Mouse (Mus musculus) left cerebral cortex, postnatal 14 days (tissue): ENCODE data around the gene Kif7. TPM values are rescaled to one million over a fixed set of nuclear protein-coding genes. Genes with fewer than 3 reads are reported as not detected.
A peak's percentile ranks its signal among the peaks of the same experiment; 100 is the strongest.

Experiments
- DNase-seq, 2 experiments: peaks; one replicate each; pipeline ENCODE4 v3.0.0; 2021 to 2022; ENCODE audit warnings: low spot score in 2 of 2, mixed read lengths in 1 of 2
- intact Hi-C: fragments of 180-260 bp; cut with DNase I; formaldehyde crosslinking; loops from one replicate; pipeline ENCODE4 v1.15.1; 2025
- total RNA-seq, 2 experiments: library from RNA; stranded (reverse); gene quantifications; 2 replicates each; pipeline ENCODE4 v1.2.3; 2021

Gene Kif7
- total RNA-seq, 2 experiments from 2014 or later, result 1.9 to 2.4 TPM

DNA sequence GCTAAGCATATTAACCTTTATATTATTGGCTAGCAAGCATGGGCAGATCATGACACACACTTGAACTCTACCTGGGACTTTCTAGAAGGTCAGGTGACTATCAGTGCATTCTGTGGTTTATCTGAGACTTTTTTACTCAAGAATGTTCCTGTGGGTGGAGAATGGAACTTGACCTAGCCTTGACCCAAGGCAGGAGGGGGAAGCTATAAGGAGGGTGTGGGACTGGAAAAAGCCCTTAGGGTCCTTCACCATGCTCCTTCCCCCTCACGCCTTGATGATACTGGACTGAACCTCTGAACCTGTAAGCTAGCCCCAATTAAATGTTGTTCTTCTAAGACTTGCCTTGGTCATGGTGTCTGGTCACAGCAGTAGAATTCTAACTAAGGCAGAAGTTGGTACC, 61.3 kb downstream of the Kif7 start:
- DNase-seq, result no peak
- intact Hi-C loops, result no loop called here

DNA sequence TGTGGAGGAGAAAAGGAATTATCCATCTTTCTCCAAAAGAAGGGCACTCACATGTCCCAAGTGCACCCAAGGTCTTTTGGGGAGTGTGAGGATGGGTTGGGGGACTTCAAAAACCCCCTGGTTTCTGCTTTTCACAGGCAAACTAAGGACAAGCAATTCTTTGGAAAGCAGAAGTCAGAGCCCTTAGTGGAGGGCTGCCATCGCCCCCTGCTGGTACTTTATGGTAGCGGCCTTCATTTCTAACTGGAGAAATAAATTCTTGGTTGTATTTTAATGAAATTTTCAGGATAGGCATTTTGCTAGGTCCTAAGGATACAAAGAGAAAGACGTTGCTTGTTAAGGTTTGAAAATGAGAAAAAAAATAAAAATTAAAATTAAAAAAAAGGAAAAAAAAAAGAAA, 66.5 kb downstream of the Kif7 start:
- peak; percentile 39 to 77 for DNase-seq
- intact Hi-C loops, result loop anchor here (2.0 kb wide), 1 partner anchor 36 kb away; no protein-coding TSS in a partner anchor

Other genes starting within 250 kb of the Kif7 start
- 10 to 100 TPM; 84.3 to 90.1 TPM for gene Polg, start 249.4 kb downstream of the Kif7 start, total RNA-seq
- gene Rhcg, start 98.1 kb downstream of the Kif7 start, total RNA-seq, result 1 to 10 TPM; 1.7 to 3.0 TPM
- gene Ticrr, start 55.5 kb downstream of the Kif7 start, total RNA-seq, result under 1 TPM; 0.22 to 0.63 TPM
- not detected for gene Plin1, start 17.2 kb upstream of the Kif7 start, total RNA-seq
- gene Pex11a, start 27.4 kb upstream of the Kif7 start, total RNA-seq, result 1 to 10 TPM; 8.2 to 8.7 TPM
- not detected for gene Wdr93, start 27.4 kb upstream of the Kif7 start, total RNA-seq
- gene Mesp1, start 78.1 kb upstream of the Kif7 start, total RNA-seq, result under 1 TPM; 0.37 to 0.78 TPM
- gene Mesp2, start 95.0 kb upstream of the Kif7 start, total RNA-seq, result 1 to 10 TPM; 1.3 to 1.8 TPM
- 1 to 10 TPM; 8.0 to 9.2 TPM for gene Anpep, start 145.3 kb upstream of the Kif7 start, total RNA-seq
- gene Ap3s2, start 204.9 kb upstream of the Kif7 start, total RNA-seq, result 10 to 100 TPM; 37.0 to 40.3 TPM
- gene Arpin, start 219.6 kb upstream of the Kif7 start, total RNA-seq, result 10 to 100 TPM in 1 of 2 experiments, 1 to 10 TPM in 1; 9.6 to 10.4 TPM